Mouse (Mus musculus) adrenal gland, postnatal 4 days (tissue): Measurements from ENCODE around the gene Eif4e3. TPM values are rescaled to one million over a fixed set of nuclear protein-coding genes. Genes with fewer than 3 reads are reported as not detected.

Source experiments
- DNase-seq, 2 experiments: peaks; one replicate each; pipeline ENCODE4 v3.0.0; 2021 to 2022; ENCODE audit warnings: low spot score in 2 of 2, mixed read lengths in 2 of 2
- total RNA-seq, 2 experiments: library from RNA; stranded (reverse); gene quantifications; 2 replicates each; pipeline ENCODE4 v1.2.3; 2021

Eif4e3 gene
- total RNA-seq, 2 experiments from 2014 or later, result 13.6 to 15.4 TPM

GRCm38 (mm10) chr6:99625306-99625705, 41.3 kb downstream of the Eif4e3 start:
- DNase-seq, result no peak

- DNase-seq, result no peak
These were observed 42.0 kb downstream of the Eif4e3 start for GRCm38 (mm10) chr6:99624542-99624941.

- no peak for DNase-seq
These were observed 42.9 kb downstream of the Eif4e3 start for GRCm38 (mm10) chr6:99623641-99624040.

- no peak for DNase-seq
These were observed 45.4 kb downstream of the Eif4e3 start for GRCm38 (mm10) chr6:99621167-99621566.

- no peak for DNase-seq
These were observed 46.1 kb downstream of the Eif4e3 start for GRCm38 (mm10) chr6:99620471-99620870.

- no peak for DNase-seq
These were observed 46.6 kb downstream of the Eif4e3 start for GRCm38 (mm10) chr6:99619964-99620363.

- DNase-seq, result no peak
These were observed 47.1 kb downstream of the Eif4e3 start for GRCm38 (mm10) chr6:99619466-99619865.

GRCm38 (mm10) chr6:99617867-99618266, 48.7 kb downstream of the Eif4e3 start:
- DNase-seq, result no peak

GRCm38 (mm10) chr6:99617415-99617814, 49.2 kb downstream of the Eif4e3 start:
- no peak for DNase-seq

GRCm38 (mm10) chr6:99615272-99615751, 51.3 kb downstream of the Eif4e3 start:
- DNase-seq, result no peak

- no peak for DNase-seq
These were observed 51.9 kb downstream of the Eif4e3 start for GRCm38 (mm10) chr6:99614566-99615271.

- DNase-seq, result no peak
These were observed 54.7 kb downstream of the Eif4e3 start for GRCm38 (mm10) chr6:99611866-99612265.

GRCm38 (mm10) chr6:99610454-99611427, 55.8 kb downstream of the Eif4e3 start:
- DNase-seq, result no peak

- no peak for DNase-seq
These were observed 60.5 kb downstream of the Eif4e3 start for GRCm38 (mm10) chr6:99606079-99606478.

- no peak for DNase-seq
These were observed 61.8 kb downstream of the Eif4e3 start for GRCm38 (mm10) chr6:99604758-99605157.

GRCm38 (mm10) chr6:99602434-99602833, 64.1 kb downstream of the Eif4e3 start:
- no peak for DNase-seq

- no peak for DNase-seq
These were observed 65.7 kb downstream of the Eif4e3 start for GRCm38 (mm10) chr6:99600886-99601285.

- DNase-seq, result no peak
These were observed 66.3 kb downstream of the Eif4e3 start for GRCm38 (mm10) chr6:99600168-99600793.

GRCm38 (mm10) chr6:99599651-99600050, 66.9 kb downstream of the Eif4e3 start:
- DNase-seq, result no peak

- no peak for DNase-seq
These were observed 67.3 kb downstream of the Eif4e3 start for GRCm38 (mm10) chr6:99599229-99599628.

- no peak for DNase-seq
These were observed 89.5 kb downstream of the Eif4e3 start for GRCm38 (mm10) chr6:99577040-99577439.

GRCm38 (mm10) chr6:99575633-99576032, 90.9 kb downstream of the Eif4e3 start:
- DNase-seq, result no peak
